Mouse (Mus musculus) forebrain, embryonic 10.5 days (tissue): Measurements from ENCODE around the gene Ndufa1. TPM values are rescaled to one million over a fixed set of nuclear protein-coding genes. Genes with fewer than 3 reads are reported as not detected.
"Not testable (repeated sequence)": the region's sequence is repeated elsewhere in the genome, so short reads cannot be mapped to it uniquely, and the experiment has no call there.

Source experiments
- DNase-seq: peaks from one replicate; pipeline ENCODE4 v3.0.0-alpha.2; 2017; ENCODE audit warnings: low spot score; ENCODE audit errors: extremely low spot score
- H3K27ac ChIP-seq: fragments of 300-500 bp; sonication (generic); 2 replicates; pipeline ENCODE4 v1.5.1; 2016; ENCODE audit warnings: mild to moderate bottlenecking
- H3K27me3 ChIP-seq: fragments of 300-500 bp; sonication (generic); 2 replicates; pipeline ENCODE4 v1.6.1; 2016; ENCODE audit warnings: mild to moderate bottlenecking; ENCODE audit not compliant: poor library complexity, severe bottlenecking
- H3K36me3 ChIP-seq: fragments of 300-500 bp; sonication (generic); replicated peaks from 2 replicates; pipeline ENCODE4 v1.6.1; 2016; ENCODE audit warnings: mild to moderate bottlenecking, moderate library complexity
- H3K4me1 ChIP-seq: fragments of 300-500 bp; sonication (generic); 2 replicates; pipeline ENCODE4 v1.6.1; 2016
- H3K4me3 ChIP-seq: fragments of 300-500 bp; sonication (generic); 2 replicates; pipeline ENCODE4 v1.5.1; 2016; ENCODE audit warnings: mild to moderate bottlenecking, moderate library complexity
- H3K9me3 ChIP-seq: fragments of 300-500 bp; sonication (generic); 2 replicates; pipeline ENCODE4 v1.6.1; 2016; ENCODE audit warnings: mild to moderate bottlenecking, moderate library complexity
- WGBS: fragments of 180-500 bp; shearing (Covaris S2); methylation state at CpG from one replicate; pipeline ENCODE4 v1.1.7; 2016; 5-methylcytosine and 5-hydroxymethylcytosine counted together
- polyA plus RNA-seq: library from polyadenylated mRNA; unstranded; fragments of >200 nt; fragmentation: Nextera tagmentation; extraction: Ambion mirVana; gene quantifications from 2 replicates; pipeline ENCODE4 v1.2.1, GENCODE M21; 2016

Ndufa1 gene
- polyA plus RNA-seq = 376 and 385 TPM in 2 replicates

- H3K27ac ChIP-seq = peak within 1 kb of the TSS; percentile 83
- H3K9me3 ChIP-seq = no peaks in the 10 kb centered on the region
- DNase-seq = peak; percentile 79
- no peaks in the 10 kb centered on the region for H3K4me1 ChIP-seq
- H3K4me3 ChIP-seq = peak within 1 kb of the TSS; percentile 62
- no peaks in the 10 kb centered on the region for H3K27me3 ChIP-seq
- no peaks in the 10 kb centered on the region for H3K36me3 ChIP-seq
- 16% methylated on average over 63 of the region's 63 CpGs for WGBS
Observed at GRCm38 (mm10) chrX:37191105-37191743, at the start of gene Ndufa1, which contains the start of gene Rnf113a1. Gene Ndufa1 (minus strand): TSS chrX:37191163. Gene Rnf113a1 (plus strand): TSS chrX:37191245.

- not testable (repeated sequence) for H3K27me3 ChIP-seq, H3K36me3 ChIP-seq, H3K9me3 ChIP-seq, H3K4me1 ChIP-seq, H3K27ac ChIP-seq, H3K4me3 ChIP-seq, DNase-seq
- WGBS = 85% methylated on average over 1 of the region's 1 CpGs
Observed at GRCm38 (mm10) chrX:37222158-37222557, 31.2 kb upstream of the Ndufa1 start, which contains the start of gene Rhox1. Gene Rhox1 (minus strand): TSS chrX:37222258.

DNA sequence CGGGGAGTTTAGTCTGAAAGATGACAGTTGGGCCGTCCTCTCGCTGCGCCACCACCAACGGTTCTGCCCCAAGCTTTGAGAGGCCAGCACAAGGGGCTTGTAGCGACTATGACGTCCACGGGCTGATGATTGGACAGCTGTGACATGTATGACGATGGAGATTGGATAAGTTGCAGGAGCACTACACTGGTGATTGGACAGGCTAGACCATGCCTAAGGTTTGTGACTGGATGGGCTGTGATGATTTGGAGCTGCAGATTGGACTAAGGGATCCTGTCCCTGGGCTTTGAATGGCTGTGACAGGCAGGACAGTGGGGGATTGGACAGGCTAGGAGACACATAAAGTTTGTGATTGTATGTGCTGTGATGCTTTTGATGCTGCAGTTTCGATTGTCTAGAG, 20.0 kb upstream of the Ndufa1 start, which contains the start of gene Gm9:
Gm9 (minus strand) TSS at position 101 of the 400 bp plus-strand sequence.
- Histone ChIP-seq H3K9me3 (no peaks in the 10 kb centered on the region), H3K27me3 (no peaks in the 10 kb centered on the region), H3K4me3 (no peak within 1 kb of the TSS), H3K4me1 (no peaks in the 10 kb centered on the region), H3K27ac (no peak within 1 kb of the TSS), H3K36me3 (no peaks in the 10 kb centered on the region)
- 92% methylated on average over 10 of the region's 10 CpGs for WGBS
- DNase-seq = no peak

DNA sequence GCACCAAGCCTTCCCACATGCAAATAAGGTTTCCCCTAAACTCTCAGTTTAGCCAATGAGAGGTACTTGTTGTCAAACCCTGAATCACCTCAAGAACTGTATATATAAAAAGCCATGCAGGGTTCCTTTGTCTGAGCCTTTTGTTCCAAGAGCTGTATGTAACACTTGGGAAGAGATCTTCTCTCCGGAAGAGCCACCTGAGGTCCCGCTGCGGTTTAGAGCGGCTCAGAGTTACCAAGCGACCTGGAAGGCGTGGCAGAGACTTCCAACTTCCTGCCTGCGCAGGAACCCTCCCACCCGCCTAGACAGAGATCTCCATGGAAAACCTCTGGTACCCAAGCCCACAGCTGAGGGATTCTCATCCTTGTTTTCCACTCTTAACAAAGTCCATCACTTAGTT, 7.7 kb upstream of the Ndufa1 start:
- no peak overlapping the region for H3K27ac ChIP-seq
- no peak overlapping the region for H3K4me3 ChIP-seq
- H3K27me3 ChIP-seq = no peaks in the 10 kb centered on the region
- H3K36me3 ChIP-seq = no peaks in the 10 kb centered on the region
- no peaks in the 10 kb centered on the region for H3K4me1 ChIP-seq
- H3K9me3 ChIP-seq = no peaks in the 10 kb centered on the region
- WGBS = 63% methylated on average over 8 of the region's 8 CpGs
- DNase-seq = no peak

- H3K4me3 ChIP-seq = peak overlapping the region; percentile 62
- no peaks in the 10 kb centered on the region for H3K27me3 ChIP-seq
- no peaks in the 10 kb centered on the region for H3K9me3 ChIP-seq
- 34% methylated on average over 28 of the region's 28 CpGs for WGBS
- no peaks in the 10 kb centered on the region for H3K36me3 ChIP-seq
- H3K27ac ChIP-seq = peak overlapping the region; percentile 83
- DNase-seq = no peak
- no peaks in the 10 kb centered on the region for H3K4me1 ChIP-seq
Observed at GRCm38 (mm10) chrX:37191744-37192379, 899 bp upstream of the Ndufa1 start.

DNA sequence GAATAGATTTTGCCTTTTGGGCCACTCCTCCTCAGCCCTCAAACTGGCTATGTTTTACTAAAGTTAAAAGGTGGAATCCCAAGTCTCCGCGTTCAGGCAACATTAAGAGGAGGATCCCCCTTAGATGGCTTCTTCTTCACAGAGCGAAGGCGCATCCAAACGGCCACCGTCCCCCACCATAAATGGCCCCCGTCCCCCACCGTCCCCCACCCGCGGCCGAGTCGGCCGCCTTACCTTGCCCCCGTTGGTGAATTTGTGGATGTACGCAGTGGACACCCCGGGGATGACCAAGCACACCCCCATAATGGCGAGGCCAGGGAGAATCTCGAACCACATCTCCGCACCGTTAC, 233 bp downstream of the Ndufa1 start:
- Histone ChIP-seq H3K36me3 (no peaks in the 10 kb centered on the region), H3K4me1 (no peaks in the 10 kb centered on the region), H3K27ac (peak overlapping the region; percentile 83), H3K4me3 (peak overlapping the region; percentile 62), H3K27me3 (no peaks in the 10 kb centered on the region), H3K9me3 (no peaks in the 10 kb centered on the region)
- DNase-seq = no peak
- WGBS = 9% methylated on average over 20 of the region's 20 CpGs

- not testable (repeated sequence) for H3K4me1 ChIP-seq, DNase-seq, H3K27ac ChIP-seq, H3K9me3 ChIP-seq, H3K27me3 ChIP-seq, H3K36me3 ChIP-seq, H3K4me3 ChIP-seq
- WGBS = 69% methylated on average over 8 of the region's 8 CpGs
Observed at GRCm38 (mm10) chrX:37184401-37184800, 6.6 kb downstream of the Ndufa1 start.

DNA sequence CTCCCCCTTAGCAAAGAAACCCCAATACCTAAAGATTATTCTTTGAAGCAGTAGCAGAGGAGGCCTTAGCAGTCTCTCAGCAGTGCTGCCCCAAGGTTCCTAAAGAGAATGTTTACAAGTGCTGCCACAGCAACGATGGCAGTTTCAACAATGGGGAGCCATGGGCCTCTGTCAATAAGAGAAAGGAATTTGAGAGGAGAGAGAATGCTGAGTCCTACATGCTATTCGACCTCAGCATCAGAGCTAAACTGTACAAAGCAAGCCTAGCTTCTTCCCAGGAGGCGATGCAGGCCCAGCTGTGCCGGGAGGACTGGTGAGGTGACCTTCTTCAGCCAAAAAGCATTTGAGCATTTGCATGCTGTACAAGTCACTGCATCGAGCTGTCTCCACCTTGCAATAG, 22.2 kb downstream of the Ndufa1 start, which contains the start of gene Akap14:
Akap14 (minus strand) TSS at position 101 of the 400 bp plus-strand sequence.
- Histone ChIP-seq H3K27me3 (no peaks in the 10 kb centered on the region), H3K9me3 (no peaks in the 10 kb centered on the region), H3K4me1 (no peaks in the 10 kb centered on the region), H3K36me3 (no peaks in the 10 kb centered on the region), H3K27ac (no peak within 1 kb of the TSS), H3K4me3 (no peak within 1 kb of the TSS)
- DNase-seq = no peak
- WGBS = 62% methylated on average over 5 of the region's 5 CpGs

DNA sequence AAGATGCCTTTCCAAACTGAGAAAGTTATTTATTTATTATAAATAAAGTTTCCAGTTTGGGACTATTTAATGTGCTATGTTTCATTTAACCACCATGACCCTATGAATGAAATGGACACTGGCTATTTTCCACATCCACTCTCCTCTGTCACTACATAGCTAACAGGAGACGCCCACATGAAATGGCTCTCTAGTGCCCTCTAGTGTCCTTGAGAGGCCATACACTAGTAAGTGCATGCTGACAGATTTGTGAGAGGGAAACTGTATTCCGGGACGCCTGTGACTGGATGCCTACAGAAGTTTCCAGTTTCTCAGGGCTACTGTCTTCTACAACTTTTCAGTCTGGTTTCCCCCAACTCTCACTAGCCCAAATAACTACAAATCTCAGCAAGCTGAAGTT, 23.9 kb downstream of the Ndufa1 start:
- no peak overlapping the region for H3K4me3 ChIP-seq
- no peaks in the 10 kb centered on the region for H3K4me1 ChIP-seq
- H3K27me3 ChIP-seq = peaks cover 5% of the 10 kb centered on the region
- DNase-seq = no peak
- no peaks in the 10 kb centered on the region for H3K36me3 ChIP-seq
- no peak overlapping the region for H3K27ac ChIP-seq
- H3K9me3 ChIP-seq = no peaks in the 10 kb centered on the region
- WGBS = 44% methylated on average over 3 of the region's 3 CpGs

DNA sequence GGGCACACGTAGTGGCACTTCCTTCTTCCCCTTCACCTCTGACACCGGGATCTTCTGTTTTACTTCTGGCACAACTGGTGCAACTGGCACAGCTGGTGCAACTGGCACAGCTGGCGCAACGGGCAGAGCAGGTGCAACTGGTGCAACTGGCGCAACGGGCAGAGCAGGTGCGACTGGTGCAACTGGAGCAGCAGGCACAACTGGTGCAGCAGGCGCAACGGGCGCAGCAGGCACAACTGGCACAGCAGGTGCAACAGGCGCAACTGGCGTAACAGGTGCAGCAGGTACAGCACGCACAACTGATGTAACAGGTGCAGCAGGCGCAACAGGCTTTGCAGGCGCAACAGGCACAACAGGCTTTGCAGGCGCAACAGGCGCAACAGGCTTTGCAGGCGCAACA, 27.8 kb downstream of the Ndufa1 start:
- no peak overlapping the region for H3K27ac ChIP-seq
- no peaks in the 10 kb centered on the region for H3K36me3 ChIP-seq
- no peak for DNase-seq
- no peaks in the 10 kb centered on the region for H3K4me1 ChIP-seq
- no peaks in the 10 kb centered on the region for H3K9me3 ChIP-seq
- H3K27me3 ChIP-seq = peaks cover 5% of the 10 kb centered on the region
- WGBS = 78% methylated on average over 18 of the region's 18 CpGs
- no peak overlapping the region for H3K4me3 ChIP-seq

DNA sequence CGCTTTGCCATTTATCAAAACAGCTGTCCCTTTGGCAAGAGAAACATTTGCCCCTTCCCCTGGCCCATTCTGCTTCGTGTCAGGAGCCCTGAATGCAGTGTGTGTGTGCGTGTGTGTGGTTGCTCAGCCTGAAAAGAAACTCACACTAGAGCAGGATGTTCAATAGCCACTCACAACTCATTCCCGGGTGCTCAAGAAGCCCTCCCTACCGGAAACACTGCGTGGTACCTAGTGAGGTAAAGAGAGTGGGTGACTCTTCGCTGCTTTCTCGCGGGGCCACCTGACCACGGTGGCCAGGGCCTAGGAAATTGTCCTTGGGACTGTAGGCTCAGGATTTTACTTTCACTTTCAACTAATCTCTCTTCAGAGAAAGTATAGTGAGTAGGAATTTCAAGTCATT, 29.8 kb downstream of the Ndufa1 start:
- 83% methylated on average over 10 of the region's 10 CpGs for WGBS
- H3K4me3 ChIP-seq = no peak overlapping the region
- H3K27ac ChIP-seq = no peak overlapping the region
- H3K9me3 ChIP-seq = no peaks in the 10 kb centered on the region
- peaks cover 4% of the 10 kb centered on the region; the same call in 1 of the 2 replicates for H3K36me3 ChIP-seq
- no peak for DNase-seq
- H3K27me3 ChIP-seq = peaks cover 5% of the 10 kb centered on the region
- no peaks in the 10 kb centered on the region for H3K4me1 ChIP-seq

DNA sequence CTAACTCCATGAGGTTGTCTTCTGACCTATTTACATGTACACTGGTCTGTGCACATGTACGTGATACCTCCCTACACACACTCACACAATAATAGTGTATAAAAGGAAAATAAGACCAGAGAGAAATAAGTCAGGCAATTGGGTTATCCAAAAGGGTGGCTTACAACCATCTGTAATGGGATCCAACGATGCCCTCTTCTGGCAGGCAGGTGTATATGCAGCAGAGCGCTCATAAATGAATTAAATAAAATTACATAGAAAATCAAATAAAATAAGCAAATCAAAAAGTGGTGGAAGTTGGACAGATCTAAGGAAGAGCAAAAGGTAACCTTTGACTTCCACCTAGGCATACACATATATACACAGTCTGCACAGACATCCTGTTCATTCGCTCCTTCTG, 33.1 kb downstream of the Ndufa1 start:
- H3K4me1 ChIP-seq = no peaks in the 10 kb centered on the region
- H3K4me3 ChIP-seq = no peak overlapping the region
- peaks cover 30% of the 10 kb centered on the region for H3K36me3 ChIP-seq
- no peaks in the 10 kb centered on the region for H3K27me3 ChIP-seq
- H3K9me3 ChIP-seq = no peaks in the 10 kb centered on the region
- no peak overlapping the region for H3K27ac ChIP-seq
- no peak for DNase-seq
- WGBS = 66% methylated on average over 4 of the region's 4 CpGs

GRCm38 (mm10) chrX:37144954-37145353, 46.0 kb downstream of the Ndufa1 start:
- H3K9me3 ChIP-seq = no peaks in the 10 kb centered on the region
- WGBS = 89% methylated on average over 2 of the region's 2 CpGs
- no peak for DNase-seq
- no peak overlapping the region for H3K4me3 ChIP-seq
- H3K27ac ChIP-seq = no peak overlapping the region
- no peaks in the 10 kb centered on the region for H3K27me3 ChIP-seq
- H3K4me1 ChIP-seq = no peaks in the 10 kb centered on the region
- peaks cover 49% of the 10 kb centered on the region for H3K36me3 ChIP-seq
